Mouse (Mus musculus): ENCODE measurements around the gene 0610037L13Rik.

0610037L13Rik gene

DNA sequence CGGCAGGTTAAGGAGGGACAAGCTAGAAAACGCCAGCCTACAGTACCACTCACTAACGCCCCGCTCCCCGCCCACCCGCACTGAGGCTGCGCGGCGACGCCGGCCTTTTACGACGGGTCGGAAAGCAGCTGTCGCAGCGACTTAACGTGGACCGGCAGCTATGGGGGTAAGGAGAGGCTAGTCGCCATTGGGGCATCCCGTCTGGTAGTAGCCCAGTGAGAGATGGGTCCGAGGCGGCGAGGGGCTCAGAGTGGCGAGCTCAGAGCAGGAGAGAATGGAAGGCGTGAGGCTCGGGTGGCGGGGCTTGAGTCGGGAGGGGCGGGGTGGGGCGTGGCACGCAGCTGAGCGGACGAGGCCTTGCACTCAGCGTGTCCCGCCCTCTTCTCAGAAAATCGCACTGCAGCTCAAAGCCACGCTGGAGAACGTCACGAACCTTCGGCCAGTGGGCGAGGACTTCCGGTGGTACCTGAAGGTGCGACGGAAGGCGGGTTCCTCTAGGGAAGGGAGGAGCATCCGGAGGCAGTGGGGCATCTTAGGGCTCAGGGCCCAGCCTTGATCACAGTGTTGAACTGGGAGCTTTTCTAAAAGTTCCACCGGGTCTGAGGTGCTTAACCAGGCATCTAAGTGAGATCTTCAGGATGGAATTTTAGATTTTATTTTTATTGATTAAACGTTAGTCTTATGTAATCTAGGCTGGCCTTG is at the start of gene 0610037L13Rik:
Gene 0610037L13Rik (plus strand): TSS at position 83 of the 702 bp plus-strand sequence.
- DNase-seq (ENCODE audit: low spot score in 2 of 2), result peak; percentile 96 to 97

DNA sequence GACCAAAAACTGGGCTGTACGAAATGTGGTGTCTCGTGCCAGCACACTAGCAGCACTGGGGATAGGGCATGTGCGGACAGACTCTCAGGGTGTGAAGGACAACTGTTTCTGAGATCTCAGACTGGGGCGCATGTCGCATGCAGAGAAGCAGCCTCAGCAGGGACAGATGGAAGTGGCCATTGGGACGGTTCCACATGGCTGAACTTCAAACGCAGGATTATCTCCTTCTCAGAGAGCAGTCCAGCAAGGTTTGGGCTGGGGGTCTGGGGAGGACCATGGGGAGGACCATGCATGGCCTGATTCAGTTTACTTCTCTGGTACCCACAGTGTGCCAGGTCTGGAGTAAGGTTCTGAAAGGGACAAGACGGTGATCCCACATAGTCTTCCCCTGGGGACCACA is 45.9 kb upstream of the 0610037L13Rik start:
- DNase-seq (ENCODE audit: low spot score in 2 of 2), result no peak

DNA sequence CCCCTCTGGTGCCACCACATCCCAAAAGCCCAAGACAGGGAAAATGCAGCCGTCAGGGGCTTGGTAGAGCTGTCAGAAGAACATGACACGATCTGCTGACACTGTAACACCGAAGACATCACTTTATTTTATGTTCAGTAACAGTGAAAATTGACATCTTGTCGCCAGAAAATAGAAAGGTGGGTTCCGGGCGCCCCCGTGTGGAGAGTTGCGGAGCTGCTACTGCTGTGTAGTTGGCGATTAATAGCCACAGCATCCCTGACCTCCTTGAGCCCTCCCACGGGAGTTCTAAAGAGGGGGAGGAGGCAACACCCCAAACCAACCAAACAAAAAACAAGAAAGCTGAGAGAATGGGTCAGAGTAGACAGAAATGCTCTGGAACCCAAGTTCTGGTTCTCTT is 44.6 kb upstream of the 0610037L13Rik start:
- DNase-seq (ENCODE audit: low spot score in 2 of 2), result peak; percentile 32 to 41

DNA sequence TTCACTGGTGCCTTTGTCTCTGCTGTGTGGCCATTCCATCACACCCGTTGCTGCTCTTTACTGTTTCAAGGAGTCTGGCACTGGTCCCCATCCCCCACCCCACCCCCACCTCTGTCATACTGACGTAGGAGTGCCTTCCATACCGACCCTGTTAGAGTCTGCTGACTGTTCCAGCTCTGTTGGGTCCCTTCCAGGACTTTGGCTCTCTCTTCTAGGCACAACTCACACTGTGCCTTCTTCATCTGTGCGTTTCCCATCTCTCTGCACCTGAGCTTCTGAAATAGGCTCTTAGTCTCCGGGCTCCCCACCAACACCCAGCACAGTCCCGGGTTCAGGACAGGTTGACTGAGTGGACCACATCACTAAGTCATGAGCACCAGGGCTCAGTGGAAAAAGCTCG is 42.8 kb upstream of the 0610037L13Rik start:
- DNase-seq (ENCODE audit: low spot score in 2 of 2), result no peak

DNA sequence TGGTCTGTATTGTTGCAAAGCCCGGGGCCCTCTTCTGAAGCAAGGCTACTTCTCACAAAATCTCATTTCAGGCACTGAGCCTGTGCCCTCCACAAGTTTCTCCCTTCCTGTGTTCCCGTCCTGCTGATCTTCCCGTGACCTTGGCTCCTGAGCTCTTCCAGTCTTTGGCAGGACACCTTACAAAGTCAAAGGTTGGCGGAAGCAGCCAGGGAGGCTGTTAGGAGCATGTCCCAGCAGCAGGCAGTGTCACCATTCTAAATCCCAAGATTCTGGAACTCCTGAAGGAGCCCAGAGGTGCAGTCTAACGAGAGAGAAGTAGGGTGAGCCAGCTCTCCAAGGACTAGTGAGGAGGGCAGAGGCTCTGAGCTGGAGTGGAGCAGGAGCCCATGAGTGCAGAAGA is 41.1 kb upstream of the 0610037L13Rik start:
- DNase-seq (ENCODE audit: low spot score in 2 of 2), result no peak

DNA sequence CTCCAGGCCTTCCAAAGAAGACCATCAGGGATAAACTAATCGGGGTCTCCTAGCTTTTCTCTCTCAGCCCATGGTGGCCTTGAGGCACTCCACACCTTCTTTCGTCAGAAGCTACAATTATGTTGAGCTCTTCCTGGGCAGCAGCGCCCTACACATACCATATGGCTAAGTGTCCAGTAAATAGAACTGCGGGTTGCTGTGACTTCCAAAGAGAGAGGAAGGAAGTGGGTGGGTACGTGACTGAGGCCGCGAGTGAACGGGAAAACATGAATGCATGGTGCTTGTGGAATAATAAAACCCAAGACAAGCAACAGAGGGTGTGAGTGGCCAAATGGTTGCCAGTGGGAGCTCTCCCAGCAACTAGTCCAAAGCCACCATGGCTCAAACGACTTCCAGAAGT is 40.0 kb upstream of the 0610037L13Rik start:
- DNase-seq (ENCODE audit: low spot score in 2 of 2), result no peak

DNA sequence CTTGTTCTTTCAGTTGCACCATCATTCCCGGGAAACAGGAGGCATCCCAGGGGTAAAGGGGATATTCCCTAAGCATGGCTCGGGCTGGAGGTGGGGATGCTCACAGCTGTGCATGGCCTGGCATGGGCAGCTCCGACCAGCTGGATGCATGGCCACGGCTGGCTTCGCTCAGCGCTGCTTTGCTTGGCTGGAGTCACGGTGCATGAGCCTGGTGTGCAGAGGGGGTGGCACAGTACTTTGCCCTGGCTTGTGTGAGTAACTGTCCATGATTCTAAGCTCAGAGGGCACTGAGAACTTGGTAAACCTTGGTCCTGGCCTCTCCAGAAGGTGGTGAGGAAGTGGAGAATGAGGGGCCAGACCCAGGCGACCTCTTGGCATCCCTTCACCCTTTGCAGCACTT is 39.5 kb upstream of the 0610037L13Rik start:
- DNase-seq (ENCODE audit: low spot score in 2 of 2), result no peak

DNA sequence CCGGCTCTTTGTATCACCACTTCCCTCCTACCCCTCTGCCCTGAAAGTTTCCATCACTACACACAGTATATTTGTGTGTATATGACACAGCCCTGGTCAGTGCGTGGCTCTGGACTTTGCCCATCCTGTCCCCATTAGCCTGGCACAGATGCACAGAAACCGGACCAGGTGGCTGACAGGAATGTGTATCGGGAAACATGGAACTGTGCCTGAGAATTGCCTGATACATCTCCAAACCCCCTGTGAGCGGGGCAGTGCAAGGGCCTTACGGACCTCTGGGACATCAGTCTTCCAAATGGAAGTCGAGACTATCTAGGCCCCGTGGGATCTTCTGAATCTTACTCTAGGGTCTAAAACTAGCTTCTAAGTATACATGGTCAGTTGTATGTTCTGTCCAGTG is 36.3 kb upstream of the 0610037L13Rik start:
- no peak for DNase-seq (ENCODE audit: low spot score in 2 of 2)

DNA sequence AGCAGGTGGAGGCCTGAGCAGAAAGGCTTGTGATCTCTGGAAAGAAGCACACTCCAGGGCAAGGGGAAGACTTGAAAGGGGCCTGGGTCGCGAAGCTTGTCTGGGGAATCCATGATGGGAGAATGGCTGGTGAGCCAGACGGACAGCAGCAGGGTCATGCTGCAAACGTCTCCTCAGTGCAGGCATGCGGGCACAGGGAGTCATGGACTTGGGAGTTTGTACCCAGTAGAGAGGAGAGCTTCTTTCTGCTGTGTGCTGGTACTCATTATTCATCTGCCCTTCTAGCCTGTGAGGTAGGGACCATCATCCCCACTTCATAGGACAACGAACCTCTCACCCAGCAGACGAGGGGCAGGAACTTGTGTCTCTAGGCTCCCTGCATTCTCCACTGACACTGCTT is 35.8 kb upstream of the 0610037L13Rik start:
- DNase-seq (ENCODE audit: low spot score in 2 of 2), result no peak

DNA sequence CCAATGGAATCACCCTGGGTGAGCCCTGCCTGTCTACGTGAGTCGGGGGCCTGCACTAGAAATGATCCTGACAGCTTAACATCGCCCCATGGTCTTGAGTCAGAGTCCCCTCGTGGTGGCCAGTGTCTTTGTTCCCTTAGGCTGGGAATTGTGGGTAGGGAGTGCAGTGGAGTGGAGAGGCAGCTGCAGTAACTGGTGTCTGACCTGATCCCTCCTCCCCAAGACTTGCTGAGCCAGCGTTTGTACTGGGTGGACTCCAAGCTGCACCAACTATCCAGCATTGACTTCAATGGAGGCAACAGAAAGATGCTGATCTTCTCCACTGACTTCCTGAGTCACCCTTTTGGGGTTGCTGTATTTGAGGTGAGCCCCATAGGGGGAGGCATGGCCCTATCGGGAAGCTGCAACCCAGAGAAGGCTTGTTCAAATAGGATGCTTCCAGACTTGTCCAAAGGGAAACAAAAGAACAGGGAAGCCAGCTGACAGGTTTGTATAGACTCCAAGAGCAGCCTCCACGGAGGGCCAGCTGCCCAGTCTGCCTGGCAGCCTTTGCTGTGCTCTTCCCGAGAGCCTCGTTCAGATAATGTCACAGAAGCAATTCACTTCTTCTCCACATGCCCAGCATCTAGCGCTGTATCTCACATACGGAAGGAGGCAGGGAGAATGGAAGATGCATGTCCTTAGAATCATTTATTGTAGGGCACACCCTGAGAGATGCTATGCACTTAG is 32.5 kb upstream of the 0610037L13Rik start:
- DNase-seq (ENCODE audit: low spot score in 2 of 2), result no peak

DNA sequence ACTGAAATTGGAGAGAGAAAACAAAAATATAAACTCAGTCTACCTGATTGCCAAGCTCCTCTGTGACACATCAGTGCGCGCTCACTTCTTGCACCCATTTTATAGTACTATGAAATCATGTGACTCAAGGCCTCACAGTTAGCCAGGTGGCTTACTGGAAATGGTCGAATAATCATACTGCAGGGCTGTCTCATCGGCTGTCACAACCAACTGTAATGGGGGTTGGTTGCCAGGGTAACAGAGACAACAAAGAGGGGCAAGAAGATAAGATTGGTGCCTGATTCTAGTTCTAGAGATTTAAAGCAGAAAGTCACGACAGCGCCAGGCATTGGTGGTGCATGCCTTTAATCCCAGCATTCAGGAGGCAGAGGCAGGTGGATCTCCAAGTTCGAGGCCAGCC is 30.6 kb upstream of the 0610037L13Rik start:
- no peak for DNase-seq (ENCODE audit: low spot score in 2 of 2)

DNA sequence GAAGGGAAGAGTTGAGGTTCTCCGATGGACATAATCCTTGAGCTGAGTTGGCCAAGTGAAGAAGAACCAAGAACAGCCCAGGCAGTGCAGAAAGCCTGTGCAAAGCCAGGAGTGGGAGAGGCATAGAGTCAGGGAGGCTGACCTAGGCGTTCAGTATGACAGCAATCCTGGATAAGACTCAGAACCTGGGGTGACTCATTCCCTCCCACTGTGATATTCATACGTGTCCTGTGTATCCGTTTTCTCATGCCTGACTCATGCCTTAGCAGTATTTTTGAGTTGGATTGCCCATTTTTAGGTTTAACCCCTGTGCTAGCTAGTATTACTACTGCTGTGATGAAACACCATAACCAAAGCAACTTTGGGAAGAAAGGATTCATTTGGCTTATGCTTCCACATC is 24.7 kb upstream of the 0610037L13Rik start:
- no peak for DNase-seq (ENCODE audit: low spot score in 2 of 2)

DNA sequence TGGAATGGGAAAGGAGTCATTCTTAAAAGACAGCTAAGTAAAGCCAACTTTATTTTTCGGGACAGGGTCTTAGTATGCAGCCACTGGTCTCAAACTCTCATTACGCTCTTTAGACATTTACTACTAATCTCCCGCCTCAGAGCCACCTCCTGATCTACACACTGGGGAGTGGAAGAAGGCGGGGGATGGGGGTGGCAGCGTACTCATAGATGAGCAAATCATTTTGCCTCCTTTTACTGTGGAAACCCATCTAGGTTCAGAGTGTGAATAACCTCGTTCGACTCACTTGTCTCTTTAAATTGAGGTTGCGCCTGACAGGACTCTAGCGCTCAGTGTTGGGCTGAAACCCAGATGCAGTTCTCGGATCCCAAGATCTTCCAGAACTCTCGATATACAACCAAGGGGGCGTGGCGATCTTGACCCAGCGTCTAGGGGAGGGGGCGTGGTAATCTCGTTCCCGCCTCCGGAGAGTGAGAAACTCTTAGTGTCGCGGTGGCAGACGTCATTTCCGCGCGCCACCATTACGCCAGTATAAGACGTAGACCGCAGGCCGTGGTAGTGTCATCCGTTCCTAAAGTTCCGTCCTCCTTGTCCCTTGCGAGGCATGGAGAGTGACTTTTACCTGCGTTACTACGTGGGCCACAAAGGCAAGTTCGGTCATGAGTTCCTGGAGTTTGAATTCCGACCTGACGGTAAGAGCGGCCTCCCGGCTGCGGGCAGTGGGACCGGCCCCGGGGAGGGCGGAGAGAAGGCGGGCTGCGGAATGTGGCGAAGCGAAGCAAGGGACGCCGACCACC is 10.2 kb upstream of the 0610037L13Rik start, which contains the start of gene Magoh:
Gene Magoh (plus strand): TSS at position 502 of the 797 bp plus-strand sequence.
- DNase-seq (ENCODE audit: low spot score in 2 of 2), result peak; percentile 92 to 95

DNA sequence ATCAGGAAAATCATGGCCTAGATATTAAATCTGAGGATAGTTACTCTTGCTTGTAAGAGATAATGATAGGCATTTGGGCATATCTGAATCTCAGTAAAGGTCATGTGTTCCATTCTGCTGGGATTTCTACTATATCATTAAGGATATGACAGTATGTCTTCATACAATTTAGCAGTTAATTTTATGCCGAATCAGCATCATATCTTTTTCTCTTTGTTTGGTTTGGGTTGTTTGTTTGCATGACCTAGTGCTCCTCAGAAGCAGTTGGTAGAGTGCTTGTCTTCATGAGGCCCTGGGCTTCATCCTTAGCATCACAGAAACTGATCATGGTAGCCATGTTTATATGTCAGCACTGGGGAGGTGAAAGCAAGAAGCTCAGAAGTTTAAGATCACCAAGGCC is 8.0 kb upstream of the 0610037L13Rik start:
- no peak for DNase-seq (ENCODE audit: low spot score in 2 of 2)

DNA sequence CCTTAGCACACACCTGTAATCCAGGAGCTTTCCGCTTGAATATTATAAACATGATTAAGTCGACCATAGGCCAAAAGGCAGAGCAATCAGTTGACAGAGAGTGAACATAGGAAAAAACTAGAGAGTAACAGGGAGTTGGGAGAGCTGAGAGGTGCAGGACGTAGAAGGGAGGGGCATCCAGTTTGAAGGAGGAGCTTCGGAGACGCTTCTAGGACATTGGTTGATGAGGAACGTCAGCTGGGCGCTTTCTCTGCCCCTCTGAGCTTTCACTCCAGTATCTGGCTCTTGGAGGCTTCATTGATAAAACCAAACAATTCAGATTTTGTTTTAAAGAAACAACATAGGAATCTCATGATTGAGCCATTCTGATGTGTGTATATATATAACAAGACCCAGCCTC is 3.2 kb upstream of the 0610037L13Rik start:
- no peak for DNase-seq (ENCODE audit: low spot score in 2 of 2)

DNA sequence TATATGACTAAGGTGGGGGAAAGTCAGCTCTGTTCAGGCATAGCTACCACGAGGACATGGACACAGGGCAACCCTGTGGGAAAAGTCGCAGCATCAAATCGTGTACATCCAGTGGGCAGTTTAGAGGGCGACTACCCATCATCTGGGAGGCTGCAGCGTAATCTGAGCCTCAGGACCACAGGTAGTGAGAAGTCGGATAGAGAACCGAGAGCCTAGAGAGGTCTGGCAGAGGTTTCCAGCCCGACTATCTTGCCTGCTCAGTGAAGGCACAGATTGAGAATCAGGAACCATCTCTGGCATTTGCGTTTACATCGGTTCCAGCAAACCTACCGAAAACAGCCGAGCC is 255 bp upstream of the 0610037L13Rik start:
- DNase-seq (ENCODE audit: low spot score in 2 of 2), result peak; percentile 4 to 11

DNA sequence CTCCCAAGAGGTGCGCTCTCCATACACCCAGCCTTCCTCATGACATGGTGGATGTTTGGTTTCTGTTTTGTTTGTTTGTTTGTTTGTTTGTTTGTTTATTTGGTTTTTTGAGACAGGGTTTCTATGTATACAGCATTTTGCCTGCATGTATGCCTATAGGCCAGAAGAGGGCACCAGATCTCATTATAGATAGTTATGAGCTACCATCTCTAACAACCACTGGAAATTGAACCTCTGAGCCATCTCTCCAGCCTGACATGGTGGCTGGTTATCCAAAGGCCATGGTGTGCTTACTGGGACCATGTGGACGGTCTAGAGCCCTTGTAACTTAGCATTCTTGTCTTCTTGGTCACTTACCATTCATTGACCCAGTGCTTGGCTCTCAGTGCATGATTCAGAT is 3.0 kb downstream of the 0610037L13Rik start:
- no peak for DNase-seq (ENCODE audit: low spot score in 2 of 2)

DNA sequence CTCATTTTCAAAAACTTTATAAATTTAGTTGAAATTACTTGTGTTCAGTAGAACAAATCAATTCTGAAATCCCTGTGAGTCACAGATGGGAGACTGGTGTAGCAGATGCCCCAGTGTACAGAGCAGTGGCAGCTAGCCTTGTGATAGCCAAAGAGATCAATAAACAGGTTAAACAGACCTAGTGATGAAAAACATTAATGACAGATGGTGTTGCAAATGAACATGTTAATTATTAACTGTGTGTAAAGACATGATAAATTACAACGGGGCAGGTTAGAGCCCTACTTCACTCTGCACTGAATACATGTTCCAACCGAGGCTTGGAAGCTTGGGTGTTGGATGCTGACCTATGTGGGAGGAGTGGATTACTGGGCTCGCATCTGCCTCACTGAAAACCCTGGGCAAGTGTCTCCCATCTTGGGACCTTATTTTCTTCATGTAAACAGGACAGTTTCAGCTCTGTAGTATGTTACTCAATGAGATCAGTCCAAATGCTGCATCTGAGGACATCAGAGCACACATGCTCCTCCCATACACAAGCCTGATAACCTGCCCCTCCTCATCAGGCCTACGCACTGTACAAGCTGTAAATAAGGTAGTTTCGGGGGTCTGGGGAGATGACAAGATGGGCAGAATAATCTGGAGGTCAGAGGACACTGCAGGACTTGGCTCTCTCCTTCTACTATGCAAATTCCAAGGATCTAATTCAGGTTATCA is 9.8 kb downstream of the 0610037L13Rik start:
- no peak for DNase-seq (ENCODE audit: low spot score in 2 of 2)

DNA sequence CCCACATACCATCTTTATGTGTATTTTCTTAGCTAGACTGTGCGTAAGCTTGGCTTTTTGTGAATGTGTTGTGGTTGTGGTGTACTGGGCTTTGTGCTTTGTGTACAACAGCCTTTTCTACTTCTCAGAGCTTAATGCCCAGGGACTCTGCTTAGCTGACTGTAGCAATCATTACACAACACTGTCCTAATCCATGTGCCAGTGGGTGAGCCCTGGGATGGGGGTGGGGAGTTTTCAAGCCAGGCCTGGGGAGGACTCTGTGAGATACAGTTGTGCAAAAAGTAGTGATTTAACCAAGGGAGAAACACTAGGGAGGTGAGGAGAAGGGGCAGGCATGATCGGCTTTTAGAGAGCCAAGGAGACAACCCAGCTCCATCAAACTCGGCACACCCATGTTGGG is 10.6 kb downstream of the 0610037L13Rik start:
- no peak for DNase-seq (ENCODE audit: low spot score in 2 of 2)

DNA sequence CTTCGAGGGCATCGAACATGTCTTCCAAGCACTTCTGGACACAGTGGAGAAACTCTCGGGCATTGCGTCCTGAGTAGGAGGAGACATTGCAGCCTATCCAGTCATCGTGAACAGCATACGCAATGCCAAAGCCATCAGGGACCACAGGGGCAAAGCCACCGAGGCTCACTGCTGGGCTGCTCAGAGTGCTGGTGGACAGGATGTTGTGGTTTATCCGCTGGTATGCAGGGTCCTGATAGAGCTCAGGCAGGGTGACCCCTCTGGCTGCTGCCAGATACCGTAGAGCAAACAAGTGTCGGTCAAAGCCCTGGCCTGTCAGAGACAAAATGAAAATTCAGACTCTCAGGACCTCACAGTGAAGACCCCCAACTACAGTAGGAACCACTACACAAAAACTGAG is 14.6 kb downstream of the 0610037L13Rik start:
- DNase-seq (ENCODE audit: low spot score in 2 of 2), result no peak

DNA sequence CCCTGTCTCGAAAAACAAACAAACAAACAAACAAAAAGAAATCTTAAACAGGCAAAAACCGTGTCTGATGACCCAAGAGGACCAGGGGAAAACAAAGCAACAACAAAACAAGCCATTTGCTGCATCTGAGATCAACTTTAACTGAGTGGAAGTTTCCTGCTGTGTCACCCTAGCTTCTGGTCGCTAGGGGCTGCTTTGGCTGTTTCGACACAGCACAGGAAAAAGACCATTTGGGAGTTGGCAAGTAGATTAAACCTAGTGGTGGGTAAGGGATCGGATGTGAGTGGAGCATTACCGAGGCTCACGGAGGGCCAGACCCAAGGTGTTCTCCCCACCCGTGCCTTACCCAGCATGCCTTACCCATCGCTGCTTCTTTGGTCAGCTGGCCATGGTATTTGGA is 16.9 kb downstream of the 0610037L13Rik start:
- DNase-seq (ENCODE audit: low spot score in 2 of 2), result no peak

DNA sequence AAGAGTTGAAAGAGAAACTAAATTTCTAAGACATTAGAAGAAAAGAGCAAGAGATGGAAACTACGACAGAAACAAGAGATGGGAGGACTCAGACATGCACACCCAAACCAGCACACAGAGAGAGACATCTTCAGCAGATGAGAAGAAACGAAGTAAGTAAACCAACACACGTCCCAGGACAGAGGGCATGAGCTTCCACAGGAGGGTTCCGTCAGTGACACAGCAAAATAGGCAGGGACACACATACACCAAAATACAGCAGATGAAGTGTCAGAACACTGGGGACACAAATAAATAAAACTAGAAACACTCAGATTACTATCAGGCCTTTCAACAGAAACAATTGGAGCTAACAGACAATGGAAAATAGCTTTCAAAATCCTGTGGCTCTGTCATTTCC is 20.4 kb downstream of the 0610037L13Rik start:
- no peak for DNase-seq (ENCODE audit: low spot score in 2 of 2)

Measured in spleen, postnatal 36 days (tissue).